Mouse (Mus musculus) cortical plate, adult 2 months (tissue): ENCODE results near the gene Trpv2.

ENCODE experiments used
- CTCF ChIP-seq: fragments of 200-500 bp; IDR thresholded peaks from 2 replicates; pipeline ENCODE4 v1.5.1; 2011; ENCODE audit warnings: mild to moderate bottlenecking, control low read depth, low read length; ENCODE audit not compliant: insufficient read depth; ENCODE audit errors: extremely low read depth
- POLR2A ChIP-seq: fragments of 200-500 bp; IDR thresholded peaks from 2 replicates; pipeline ENCODE4 v1.6.1; 2011; ENCODE audit warnings: mild to moderate bottlenecking, low read length, control low read depth; ENCODE audit not compliant: insufficient read depth; ENCODE audit errors: extremely low read depth

DNA sequence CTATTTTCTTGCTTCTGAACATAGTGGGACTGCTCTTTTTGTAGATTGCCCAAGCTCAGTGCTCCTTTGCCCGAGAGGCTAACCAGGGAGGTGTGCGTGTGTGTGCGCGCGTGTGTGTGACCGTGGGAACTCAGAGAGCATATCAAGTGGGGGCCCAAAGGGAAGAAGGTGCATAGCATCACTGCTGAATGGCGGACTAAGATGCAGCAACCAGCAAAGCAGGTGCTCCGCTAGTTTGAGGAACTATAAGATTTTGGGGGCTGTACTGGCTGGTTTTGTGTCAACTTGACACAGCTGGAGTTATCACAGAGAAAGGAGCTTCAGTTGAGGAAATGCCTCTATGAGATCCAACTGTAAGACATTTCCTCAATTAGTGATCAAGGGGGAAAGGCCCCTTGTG, 46.8 kb downstream of the Trpv2 start:
- no peak for TF ChIP-seq POLR2A
- no peak for TF ChIP-seq CTCF
